Mouse (Mus musculus): ENCODE data around the gene Rnd3. TPM values are rescaled to one million over a fixed set of nuclear protein-coding genes. Genes with fewer than 3 reads are reported as not detected.

Rnd3 gene
- polyA plus RNA-seq, 1 experiment from 2014 or later = 168 TPM

- no peak for ATAC-seq (ENCODE audit: low FRiP score, low read depth)
- H3K27me3 ChIP-seq = no peaks in the 10 kb centered on the region
- no peaks in the 10 kb centered on the region for H3K9me3 ChIP-seq
- no peaks in the 10 kb centered on the region for H3K4me1 ChIP-seq
- H3K27ac ChIP-seq = no peak overlapping the region
- H3K4me3 ChIP-seq = no peak overlapping the region
- no peak overlapping the region for H3K4me2 ChIP-seq (replicated peaks)
- 59% methylated on average over 2 of the region's 2 CpGs for WGBS
- H3K36me3 ChIP-seq = no peaks in the 10 kb centered on the region
- H3K9ac ChIP-seq = no peak overlapping the region
Observed at GRCm38 (mm10) chr2:51110271-51110670, 38.6 kb downstream of the Rnd3 start.

GRCm38 (mm10) chr2:51108631-51109030, 40.3 kb downstream of the Rnd3 start:
- Histone ChIP-seq H3K4me2 (replicated peaks) (no peak overlapping the region), H3K4me1 (no peaks in the 10 kb centered on the region), H3K4me3 (no peak overlapping the region), H3K36me3 (no peaks in the 10 kb centered on the region), H3K9me3 (no peaks in the 10 kb centered on the region), H3K27ac (no peak overlapping the region), H3K9ac (no peak overlapping the region), H3K27me3 (no peaks in the 10 kb centered on the region)
- 69% methylated on average over 5 of the region's 5 CpGs for WGBS
- ATAC-seq (ENCODE audit: low FRiP score, low read depth) = no peak

- Histone ChIP-seq H3K9me3 (no peaks in the 10 kb centered on the region), H3K9ac (no peak overlapping the region), H3K36me3 (no peaks in the 10 kb centered on the region), H3K27ac (no peak overlapping the region), H3K4me3 (no peak overlapping the region), H3K4me2 (replicated peaks) (no peak overlapping the region), H3K27me3 (no peaks in the 10 kb centered on the region), H3K4me1 (peaks cover 8% of the 10 kb centered on the region)
- 11% methylated on average over 4 of the region's 4 CpGs for WGBS
- ATAC-seq (ENCODE audit: low FRiP score, low read depth) = no peak
Observed at GRCm38 (mm10) chr2:51101187-51101586, 47.7 kb downstream of the Rnd3 start.

- Histone ChIP-seq H3K9ac (no peak overlapping the region), H3K4me3 (no peak overlapping the region), H3K4me1 (peaks cover 8% of the 10 kb centered on the region), H3K9me3 (no peaks in the 10 kb centered on the region), H3K36me3 (no peaks in the 10 kb centered on the region), H3K27ac (no peak overlapping the region), H3K4me2 (replicated peaks) (no peak overlapping the region), H3K27me3 (no peaks in the 10 kb centered on the region)
- ATAC-seq (ENCODE audit: low FRiP score, low read depth) = no peak
- WGBS = 65% methylated on average over 9 of the region's 9 CpGs
Observed at GRCm38 (mm10) chr2:51099987-51100386, 48.9 kb downstream of the Rnd3 start.

- ATAC-seq (ENCODE audit: low FRiP score, low read depth) = no peak
- Histone ChIP-seq H3K4me1 (peaks cover 8% of the 10 kb centered on the region), H3K36me3 (no peaks in the 10 kb centered on the region), H3K9me3 (no peaks in the 10 kb centered on the region), H3K4me2 (replicated peaks) (no peak overlapping the region), H3K27ac (no peak overlapping the region), H3K9ac (no peak overlapping the region), H3K4me3 (no peak overlapping the region), H3K27me3 (no peaks in the 10 kb centered on the region)
- WGBS = 66% methylated on average over 1 of the region's 1 CpGs
Observed at GRCm38 (mm10) chr2:51099240-51099639, 49.7 kb downstream of the Rnd3 start.

- no peak overlapping the region for H3K9ac ChIP-seq
- 79% methylated on average over 7 of the region's 7 CpGs for WGBS
- H3K4me1 ChIP-seq = peaks cover 20% of the 10 kb centered on the region
- no peak for ATAC-seq (ENCODE audit: low FRiP score, low read depth)
- H3K4me3 ChIP-seq = no peak overlapping the region
- no peaks in the 10 kb centered on the region for H3K9me3 ChIP-seq
- H3K27me3 ChIP-seq = no peaks in the 10 kb centered on the region
- no peaks in the 10 kb centered on the region for H3K36me3 ChIP-seq
- H3K4me2 ChIP-seq (replicated peaks) = no peak overlapping the region
- no peak overlapping the region for H3K27ac ChIP-seq
Observed at GRCm38 (mm10) chr2:51090688-51091087, 58.2 kb downstream of the Rnd3 start.

GRCm38 (mm10) chr2:51090049-51090448, 58.9 kb downstream of the Rnd3 start:
- WGBS = 19% methylated on average over 8 of the region's 8 CpGs
- ATAC-seq (ENCODE audit: low FRiP score, low read depth) = no peak
- Histone ChIP-seq H3K27me3 (no peaks in the 10 kb centered on the region), H3K4me3 (no peak overlapping the region), H3K9me3 (no peaks in the 10 kb centered on the region), H3K4me2 (replicated peaks) (no peak overlapping the region), H3K36me3 (no peaks in the 10 kb centered on the region), H3K27ac (no peak overlapping the region), H3K4me1 (peaks cover 20% of the 10 kb centered on the region), H3K9ac (no peak overlapping the region)

GRCm38 (mm10) chr2:51088843-51089573, 59.9 kb downstream of the Rnd3 start:
- H3K4me2 ChIP-seq (replicated peaks) = no peak overlapping the region
- no peak overlapping the region for H3K27ac ChIP-seq
- no peak overlapping the region for H3K4me3 ChIP-seq
- ATAC-seq (ENCODE audit: low FRiP score, low read depth) = no peak
- 84% methylated on average over 11 of the region's 11 CpGs for WGBS
- H3K27me3 ChIP-seq = no peaks in the 10 kb centered on the region
- H3K36me3 ChIP-seq = no peaks in the 10 kb centered on the region
- no peaks in the 10 kb centered on the region for H3K9me3 ChIP-seq
- peaks cover 20% of the 10 kb centered on the region for H3K4me1 ChIP-seq
- no peak overlapping the region for H3K9ac ChIP-seq

GRCm38 (mm10) chr2:51088123-51088453, 60.8 kb downstream of the Rnd3 start:
- H3K27me3 ChIP-seq = no peaks in the 10 kb centered on the region
- H3K9ac ChIP-seq = no peak overlapping the region
- no peak overlapping the region for H3K27ac ChIP-seq
- no peaks in the 10 kb centered on the region for H3K9me3 ChIP-seq
- no peaks in the 10 kb centered on the region for H3K36me3 ChIP-seq
- no peak overlapping the region for H3K4me3 ChIP-seq
- H3K4me2 ChIP-seq (replicated peaks) = no peak overlapping the region; the same call in 1 of the 2 replicates
- ATAC-seq (ENCODE audit: low FRiP score, low read depth) = no peak
- peaks cover 20% of the 10 kb centered on the region for H3K4me1 ChIP-seq
- 85% methylated on average over 3 of the region's 3 CpGs for whole genome bisulfite sequencing

GRCm38 (mm10) chr2:51087307-51088122, 61.4 kb downstream of the Rnd3 start:
- no peak overlapping the region for H3K4me3 ChIP-seq
- no peak; the same call in 1 of the 2 replicates for ATAC-seq (ENCODE audit: low FRiP score, low read depth)
- H3K9ac ChIP-seq = no peak overlapping the region
- no peaks in the 10 kb centered on the region for H3K9me3 ChIP-seq
- WGBS = 42% methylated on average over 12 of the region's 12 CpGs
- no peaks in the 10 kb centered on the region for H3K36me3 ChIP-seq
- peaks cover 20% of the 10 kb centered on the region for H3K4me1 ChIP-seq
- H3K4me2 ChIP-seq (replicated peaks) = peak overlapping the region; percentile 25; the same call in 1 of the 2 replicates
- H3K27ac ChIP-seq = no peak overlapping the region
- H3K27me3 ChIP-seq = no peaks in the 10 kb centered on the region

GRCm38 (mm10) chr2:51085155-51085554, 63.8 kb downstream of the Rnd3 start:
- WGBS = 90% methylated on average over 11 of the region's 11 CpGs
- no peaks in the 10 kb centered on the region for H3K36me3 ChIP-seq

GRCm38 (mm10) chr2:51082714-51083351, 66.1 kb downstream of the Rnd3 start:
- 85% methylated on average over 13 of the region's 13 CpGs for WGBS
- Histone ChIP-seq H3K9me3 (no peaks in the 10 kb centered on the region), H3K4me3 (no peak overlapping the region), H3K9ac (no peak overlapping the region), H3K27me3 (no peaks in the 10 kb centered on the region), H3K4me2 (replicated peaks) (no peak overlapping the region), H3K36me3 (no peaks in the 10 kb centered on the region), H3K27ac (no peak overlapping the region), H3K4me1 (peaks cover 13% of the 10 kb centered on the region)
- no peak for ATAC-seq (ENCODE audit: low FRiP score, low read depth)

More at GRCm38 (mm10) chr2:51085155-51085554, 63.8 kb downstream of the Rnd3 start:
- no peak overlapping the region for H3K9ac ChIP-seq
- no peaks in the 10 kb centered on the region for H3K27me3 ChIP-seq
- no peak overlapping the region for H3K4me2 ChIP-seq (replicated peaks)
- H3K9me3 ChIP-seq = no peaks in the 10 kb centered on the region
- no peak for ATAC-seq (ENCODE audit: low FRiP score, low read depth)
- peaks cover 17% of the 10 kb centered on the region for H3K4me1 ChIP-seq
- no peak overlapping the region for H3K4me3 ChIP-seq
- no peak overlapping the region for H3K27ac ChIP-seq

All from limb, embryonic 13.5 days (tissue).